Mouse (Mus musculus) layer of hippocampus, postnatal 25 days (tissue): ENCODE results near the gene Tlr9. TPM values are rescaled to one million over a fixed set of nuclear protein-coding genes. Genes with fewer than 3 reads are reported as not detected.

Experiments
- DNase-seq, 2 experiments: peaks; one replicate each; pipeline ENCODE4 v3.0.0; 2022; ENCODE audit warnings: mixed read lengths in 2 of 2, low spot score in 1 of 2; ENCODE audit errors: extremely low spot score in 1 of 2
- total RNA-seq, 2 experiments: library from RNA; stranded (reverse); gene quantifications; 2 replicates each; pipeline ENCODE4 v1.2.3; 2021

The Tlr9 gene
- total RNA-seq, 2 experiments from 2014 or later = 1.2 to 1.5 TPM

- no peak for DNase-seq
Measured at GRCm38 (mm10) chr9:106230051-106230733, 7.8 kb downstream of the Tlr9 start.

DNA sequence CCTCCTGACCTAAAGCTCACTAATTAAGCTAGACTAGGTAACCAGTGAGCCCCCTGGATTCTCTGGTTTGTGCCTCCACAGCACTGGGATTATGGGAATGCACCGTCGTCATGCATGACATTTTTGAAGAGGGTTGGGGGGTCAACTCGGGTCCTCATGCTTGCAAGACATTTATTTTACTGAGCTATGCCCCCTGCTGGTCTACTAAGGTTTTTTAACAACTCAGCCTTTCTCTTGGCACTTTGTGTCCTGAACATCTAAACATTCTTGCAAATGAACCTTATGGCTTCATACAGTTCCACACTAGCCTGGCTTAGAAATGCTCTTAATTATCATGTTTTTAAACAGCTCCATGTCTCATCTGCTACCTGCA is 8.3 kb downstream of the Tlr9 start:
- DNase-seq = no peak

DNA sequence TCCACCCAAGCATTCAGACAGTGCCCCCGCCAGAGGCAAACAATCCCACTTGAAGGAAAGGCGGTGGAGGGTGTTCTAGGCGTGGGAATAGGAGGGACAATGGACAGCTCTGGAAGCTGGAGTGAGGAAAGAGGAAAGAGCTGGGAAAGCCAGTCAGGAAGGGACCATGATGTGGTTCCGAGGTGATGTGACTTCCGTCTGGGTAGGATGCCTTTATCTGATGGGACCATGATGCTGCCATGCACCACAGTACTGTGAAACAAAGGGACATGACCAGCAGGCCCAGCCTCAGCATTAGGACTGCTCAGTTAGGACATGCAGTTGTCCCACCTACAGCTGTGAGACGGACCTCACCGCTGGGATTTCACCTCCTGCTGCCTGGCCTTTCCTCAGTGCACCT is 8.8 kb downstream of the Tlr9 start:
- DNase-seq = no peak

GRCm38 (mm10) chr9:106231816-106232215 is 9.4 kb downstream of the Tlr9 start:
- no peak for DNase-seq

- DNase-seq = no peak
Measured at GRCm38 (mm10) chr9:106232956-106233355, 10.6 kb downstream of the Tlr9 start.

GRCm38 (mm10) chr9:106233953-106234352 is 11.6 kb downstream of the Tlr9 start:
- DNase-seq = no peak

DNA sequence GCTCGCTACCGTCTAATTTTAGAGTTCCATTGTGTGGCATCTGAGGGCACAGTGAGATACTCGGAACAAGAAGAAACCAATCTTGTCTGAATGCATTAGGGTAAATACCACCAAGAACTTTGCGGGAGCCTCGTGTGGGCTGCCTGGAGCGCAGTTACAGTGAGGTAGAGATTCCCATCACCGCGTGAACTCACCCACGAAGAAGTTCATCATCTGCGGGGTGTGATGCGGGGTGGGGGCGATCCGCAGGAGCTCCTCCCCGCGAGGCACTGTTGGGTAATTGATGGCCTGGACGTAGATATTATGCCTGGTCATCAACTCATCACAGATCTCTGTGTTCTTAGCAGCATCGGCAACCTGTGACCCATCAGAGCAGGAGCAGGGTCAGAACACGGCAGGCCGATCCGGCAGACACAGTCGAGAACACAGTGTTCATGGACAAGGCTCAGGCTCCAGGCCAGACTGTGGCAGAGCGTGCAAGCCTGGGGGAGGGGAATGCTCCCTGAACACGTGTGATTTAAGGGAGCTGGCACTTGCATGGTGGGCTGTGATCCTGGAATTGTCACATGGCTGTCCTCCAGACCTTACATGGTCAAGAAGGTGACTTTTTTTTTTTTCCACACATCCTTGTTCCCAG is 12.9 kb downstream of the Tlr9 start:
- DNase-seq = no peak

DNA sequence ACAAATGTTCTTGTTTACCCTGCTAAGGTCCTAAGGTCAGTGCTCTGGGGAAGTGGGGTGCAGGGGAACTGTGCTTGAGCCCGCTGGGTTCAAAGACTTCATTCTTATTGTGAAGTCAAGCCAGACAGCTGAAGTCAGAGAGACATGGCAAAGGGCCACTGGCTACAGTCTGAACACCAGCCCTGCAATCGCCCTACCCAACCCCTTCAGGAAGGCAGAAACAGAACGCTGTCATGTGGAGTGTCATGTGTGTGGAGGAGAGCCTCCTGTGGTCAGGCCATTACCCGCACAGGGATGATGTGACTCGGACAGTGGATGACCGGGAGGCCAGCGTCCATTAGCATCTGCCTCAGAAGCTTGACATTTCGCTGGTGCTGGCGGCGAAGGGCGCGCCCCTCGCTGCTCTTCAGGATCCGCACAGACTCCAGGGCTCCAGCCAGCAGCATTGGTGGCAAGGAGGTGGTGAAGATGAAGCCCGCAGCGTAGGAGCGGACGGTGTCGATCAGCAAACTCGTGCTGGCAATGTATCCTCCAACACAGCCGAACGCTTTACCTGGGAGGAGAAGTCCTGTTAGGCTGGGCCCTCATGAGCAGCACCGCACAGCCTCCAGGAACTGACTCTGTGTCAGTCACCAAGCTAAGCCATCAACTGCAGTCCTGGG is 13.9 kb downstream of the Tlr9 start:
- DNase-seq = no peak

GRCm38 (mm10) chr9:106236818-106237211 is 14.4 kb downstream of the Tlr9 start:
- no peak for DNase-seq

- DNase-seq = no peak
Measured at GRCm38 (mm10) chr9:106237401-106237800, 15.0 kb downstream of the Tlr9 start.

DNA sequence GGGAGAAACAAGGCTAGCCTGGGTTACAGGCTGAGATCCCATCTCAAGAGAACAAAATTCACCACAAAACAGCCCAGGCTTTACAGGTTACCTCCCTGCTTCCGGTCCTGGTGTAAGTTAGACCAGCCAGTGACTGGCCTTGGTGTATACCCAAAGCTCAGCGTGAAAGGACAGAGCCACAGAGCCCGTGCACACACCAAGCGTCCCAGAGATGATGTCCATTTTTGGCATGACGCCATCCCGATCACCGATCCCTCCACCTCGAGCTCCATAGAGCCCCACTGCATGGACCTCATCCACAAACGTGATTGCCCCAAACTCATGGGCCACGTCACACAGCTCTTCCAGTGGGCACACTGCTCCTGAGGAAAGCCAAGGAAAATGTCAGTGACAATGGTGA is 15.5 kb downstream of the Tlr9 start:
- DNase-seq = no peak

- DNase-seq = no peak
Measured at GRCm38 (mm10) chr9:106241541-106242164, 19.3 kb downstream of the Tlr9 start.

GRCm38 (mm10) chr9:106242813-106243488 is 20.6 kb downstream of the Tlr9 start:
- no peak for DNase-seq

DNA sequence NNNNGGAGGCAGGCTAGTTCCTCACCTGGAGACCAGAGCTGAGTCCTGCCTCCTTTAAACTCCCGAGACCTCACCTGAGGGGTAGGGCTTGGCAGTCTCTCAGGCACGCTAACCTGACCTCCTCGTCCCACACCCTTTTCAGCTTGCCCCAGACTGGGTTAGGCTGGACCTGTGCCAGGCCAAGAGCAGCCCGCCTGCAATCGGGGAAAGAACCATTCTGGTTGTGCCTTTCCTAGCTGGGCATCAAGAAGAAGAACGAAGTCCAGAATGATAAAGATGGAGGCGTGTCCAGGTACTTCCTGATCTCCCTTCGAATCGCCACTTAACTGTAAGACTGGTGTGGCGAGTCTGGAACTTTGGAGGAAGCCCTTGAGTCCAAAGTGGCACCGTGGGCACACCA is 27.2 kb downstream of the Tlr9 start:
- no peak for DNase-seq

- no peak for DNase-seq
Measured at GRCm38 (mm10) chr9:106250245-106250644, 27.8 kb downstream of the Tlr9 start.

- DNase-seq = no peak
Measured at GRCm38 (mm10) chr9:106251066-106251465, 28.7 kb downstream of the Tlr9 start.

GRCm38 (mm10) chr9:106254001-106254400 is 31.6 kb downstream of the Tlr9 start:
- DNase-seq = no peak

GRCm38 (mm10) chr9:106258412-106258811 is 36.0 kb downstream of the Tlr9 start:
- DNase-seq = no peak

DNA sequence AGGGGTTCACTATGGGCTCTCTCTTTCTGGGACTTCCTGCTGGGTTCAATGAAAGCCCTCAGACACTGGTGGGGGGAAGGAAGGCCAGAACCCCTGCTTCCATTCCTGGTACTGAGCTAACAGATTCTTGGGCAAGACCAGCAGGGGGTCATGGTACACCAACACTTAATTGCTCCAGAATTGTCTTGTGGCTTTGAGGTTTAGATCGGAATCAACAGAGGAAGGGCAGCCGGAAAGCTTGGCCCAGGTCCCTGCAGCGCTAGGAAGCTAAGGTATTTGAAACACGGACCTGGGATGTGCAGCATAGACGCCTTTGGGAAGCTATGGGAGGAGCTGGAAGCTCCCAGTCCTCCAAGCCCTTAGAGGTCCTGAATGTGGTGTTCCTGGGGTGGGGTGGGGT is 36.6 kb downstream of the Tlr9 start:
- no peak for DNase-seq

DNA sequence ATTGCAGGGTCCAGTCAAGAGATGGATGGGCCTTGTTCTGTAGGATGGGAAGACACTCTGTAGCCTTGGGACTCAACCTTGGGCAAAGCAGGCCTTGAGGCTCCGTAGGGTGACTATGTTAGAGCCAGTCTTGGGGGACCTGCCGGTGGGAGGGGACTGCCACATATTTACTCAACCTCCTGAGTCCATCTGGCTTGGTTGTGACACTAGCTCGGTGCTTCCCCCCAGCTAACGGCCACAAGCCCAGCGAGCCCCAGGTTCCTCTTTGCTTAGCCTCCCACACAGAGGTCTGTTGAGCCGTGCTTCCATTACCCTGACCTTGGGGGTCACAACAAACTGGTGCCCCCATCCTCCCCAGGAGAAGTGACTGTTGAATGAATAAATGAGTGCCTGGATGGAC is 38.7 kb downstream of the Tlr9 start:
- DNase-seq = no peak

GRCm38 (mm10) chr9:106261491-106261890 is 39.1 kb downstream of the Tlr9 start:
- DNase-seq = no peak
